In genomic region chr19:40637091-40637490, GRCm38 (mm10) we compare ENCODE assay signal across 8 mouse cellular contexts. TPM values are rescaled to one million over a fixed set of nuclear protein-coding genes. Genes with fewer than 3 reads are reported as not detected.
DNase-seq lines count a peak whose midpoint lies in the region; ATAC-seq and TF ChIP-seq lines count a peak whose summit lies in the region.
"Had no signal": no experiment of that assay in that cellular context is flagged by ENCODE, and none has a peak within 500 bp of the region (broad histone marks: within the 10 kb centered on the region; RNA-seq: fewer than 3 reads in every experiment).

No protein-coding gene starts in this region.

- no peaks in the 10 kb centered on the region for H3K9me3 ChIP-seq in lung, postnatal 0 days (ENCODE audit: low read length)
- H3K9me3 ChIP-seq in hindbrain, embryonic 13.5 days: no peaks in the 10 kb centered on the region; the same call in 1 of the 2 replicates
- H3K9me3 ChIP-seq: embryonic facial prominence, embryonic 15.5 days had no signal

- no peak overlapping the region for H3K4me3 ChIP-seq in kidney, adult 2 months (ENCODE audit: insufficient read depth, low read depth, low read length)
- H3K4me3 ChIP-seq in lung, postnatal 0 days (ENCODE audit: low read depth, low read length): no peak overlapping the region
- H3K4me3 ChIP-seq in hindbrain, embryonic 13.5 days: no peak overlapping the region
- H3K4me3 ChIP-seq: embryonic facial prominence, embryonic 15.5 days had no signal

- no peaks in the 10 kb centered on the region for H3K4me1 ChIP-seq in kidney, adult 2 months (ENCODE audit: control insufficient read depth, insufficient read depth, low read length)
- no peaks in the 10 kb centered on the region for H3K4me1 ChIP-seq in lung, postnatal 0 days (ENCODE audit: insufficient read depth, low read depth, low read length)
- 0 out of 2 replicates have a peak, but pooled peaks cover 3% of the 10 kb centered on the region for H3K4me1 ChIP-seq in hindbrain, embryonic 13.5 days (replicated peaks)
- H3K4me1 ChIP-seq: embryonic facial prominence, embryonic 15.5 days had no signal

- no peak overlapping the region for H3K9ac ChIP-seq in lung, postnatal 0 days (replicated peaks; ENCODE audit: low read depth)
- no peak overlapping the region for H3K9ac ChIP-seq in hindbrain, embryonic 13.5 days
- H3K9ac ChIP-seq: embryonic facial prominence, embryonic 15.5 days had no signal

- TF ChIP-seq POLR2A in kidney, adult 2 months (IDR thresholded peaks at IDR 0.05; ENCODE audit: low read depth, low read length): no peak

- no peak for TF ChIP-seq CTCF in kidney, adult 2 months (conservative IDR thresholded peaks at IDR 0.05; ENCODE audit: insufficient read depth, insufficient read length, low read depth, low read length)
- no peak for TF ChIP-seq CTCF in lung, postnatal 0 days (IDR thresholded peaks at IDR 0.05)

- no peak overlapping the region for H3K4me2 ChIP-seq in lung, postnatal 0 days (replicated peaks; ENCODE audit: low read depth, low read length)
- no peak overlapping the region for H3K4me2 ChIP-seq in hindbrain, embryonic 13.5 days
- H3K4me2 ChIP-seq: embryonic facial prominence, embryonic 15.5 days had no signal

- peak; percentile 82 for ATAC-seq in lung, postnatal 0 days
- ATAC-seq in hindbrain, embryonic 13.5 days (ENCODE audit: low FRiP score): no peak

- peak overlapping the region; percentile 69 for H3K27ac ChIP-seq in kidney, adult 2 months (ENCODE audit: insufficient read depth, low read depth, low read length)
- 0 out of 2 replicates have a peak overlapping the region, but pooled peaks have one; percentile 9 for H3K27ac ChIP-seq in lung, postnatal 0 days (ENCODE audit: low read length)
- no peak overlapping the region for H3K27ac ChIP-seq in hindbrain, embryonic 13.5 days

- no peaks in the 10 kb centered on the region for H3K36me3 ChIP-seq in kidney, adult 2 months (ENCODE audit: control insufficient read depth, insufficient read depth, low read length)
- no peaks in the 10 kb centered on the region for H3K36me3 ChIP-seq in lung, postnatal 0 days (ENCODE audit: insufficient read depth, low read length)
- no peaks in the 10 kb centered on the region; the same call in 1 of the 2 replicates for H3K36me3 ChIP-seq in hindbrain, embryonic 13.5 days
- H3K36me3 ChIP-seq: embryonic facial prominence, embryonic 15.5 days had no signal

- 50% methylated on average over 4 of the region's 4 CpGs for WGBS in kidney, adult 2 months
- WGBS in lung, postnatal 0 days: 32% methylated on average over 4 of the region's 4 CpGs
- WGBS in hindbrain, embryonic 13.5 days: 60% methylated on average over 4 of the region's 4 CpGs

- H3K27me3 ChIP-seq in kidney, adult 2 months (replicated peaks; ENCODE audit: control insufficient read depth, insufficient read depth, low read length): no peaks in the 10 kb centered on the region
- no peaks in the 10 kb centered on the region for H3K27me3 ChIP-seq in lung, postnatal 0 days (replicated peaks; ENCODE audit: insufficient read depth, low read length)
- no peaks in the 10 kb centered on the region for H3K27me3 ChIP-seq in hindbrain, embryonic 13.5 days
- H3K27me3 ChIP-seq: embryonic facial prominence, embryonic 15.5 days had no signal

- DNase-seq in ZHBTc4 (ENCODE audit: low read depth, low spot score): peak; percentile 44
- peak; percentile 16 for DNase-seq in c-Kit-positive CD71-positive TER-119-negative erythroid progenitor cells, embryonic 14.5 days (ENCODE audit: low read depth)
- peak; percentile 81 for DNase-seq in kidney, adult 2 months
- DNase-seq in lung, postnatal 0 days (ENCODE audit: low spot score): peak; percentile 69
- no peak for DNase-seq in cerebellum, adult 9-10 months
- DNase-seq in cerebellum, postnatal 14 days: no peak

- TF ChIP-seq EP300 in lung, postnatal 0 days (IDR thresholded peaks at IDR 0.05): peak; percentile 87

RNA-seq across cellular contexts. Expression of gene Entpd1, which starts 24.9 kb away (rescaled TPM):
- 8.0 and 8.4 TPM in 2 replicates for polyA plus RNA-seq in kidney, adult 2 months (2012; rRNA removed)
- 27.9 and 32.2 TPM in 2 replicates for polyA plus RNA-seq in lung, postnatal 0 days (2015; fragmentation: Nextera tagmentation; extraction: Ambion mirVana)
- polyA plus RNA-seq in hindbrain, embryonic 13.5 days (2015; fragmentation: Nextera tagmentation; extraction: Ambion mirVana): 8.3 and 9.1 TPM in 2 replicates

RNA-seq across cellular contexts. Expression of gene Tctn3, which starts 25.1 kb away (rescaled TPM):
- 8.6 and 8.9 TPM in 2 replicates for polyA plus RNA-seq in kidney, adult 2 months (2012; rRNA removed)
- 7.2 and 7.8 TPM in 2 replicates for polyA plus RNA-seq in lung, postnatal 0 days (2015; fragmentation: Nextera tagmentation; extraction: Ambion mirVana)
- polyA plus RNA-seq in hindbrain, embryonic 13.5 days (2015; fragmentation: Nextera tagmentation; extraction: Ambion mirVana): 14.1 and 14.8 TPM in 2 replicates

RNA-seq across cellular contexts. Expression of gene Aldh18a1, which starts 48.8 kb away (rescaled TPM):
- polyA plus RNA-seq in kidney, adult 2 months (2012; rRNA removed): 3.5 and 4.1 TPM in 2 replicates
- polyA plus RNA-seq in lung, postnatal 0 days (2015; fragmentation: Nextera tagmentation; extraction: Ambion mirVana): 11.1 and 13.6 TPM in 2 replicates
- polyA plus RNA-seq in hindbrain, embryonic 13.5 days (2015; fragmentation: Nextera tagmentation; extraction: Ambion mirVana): 62.7 and 63.8 TPM in 2 replicates

Comparison
In these comparisons a context has a peak if more than half of its experiments do, and no peak if none do; other contexts are left out.
1. DNase-seq: peak in ZHBTc4 (single experiment), c-Kit-positive CD71-positive TER-119-negative erythroid progenitor cells, embryonic 14.5 days (single experiment), kidney, adult 2 months (single experiment) and lung, postnatal 0 days (single experiment); none in cerebellum, adult 9-10 months (single experiment) and cerebellum, postnatal 14 days (0 of 2).